Mouse (Mus musculus): ENCODE results near the gene Mc3r.

The Mc3r gene

DNA sequence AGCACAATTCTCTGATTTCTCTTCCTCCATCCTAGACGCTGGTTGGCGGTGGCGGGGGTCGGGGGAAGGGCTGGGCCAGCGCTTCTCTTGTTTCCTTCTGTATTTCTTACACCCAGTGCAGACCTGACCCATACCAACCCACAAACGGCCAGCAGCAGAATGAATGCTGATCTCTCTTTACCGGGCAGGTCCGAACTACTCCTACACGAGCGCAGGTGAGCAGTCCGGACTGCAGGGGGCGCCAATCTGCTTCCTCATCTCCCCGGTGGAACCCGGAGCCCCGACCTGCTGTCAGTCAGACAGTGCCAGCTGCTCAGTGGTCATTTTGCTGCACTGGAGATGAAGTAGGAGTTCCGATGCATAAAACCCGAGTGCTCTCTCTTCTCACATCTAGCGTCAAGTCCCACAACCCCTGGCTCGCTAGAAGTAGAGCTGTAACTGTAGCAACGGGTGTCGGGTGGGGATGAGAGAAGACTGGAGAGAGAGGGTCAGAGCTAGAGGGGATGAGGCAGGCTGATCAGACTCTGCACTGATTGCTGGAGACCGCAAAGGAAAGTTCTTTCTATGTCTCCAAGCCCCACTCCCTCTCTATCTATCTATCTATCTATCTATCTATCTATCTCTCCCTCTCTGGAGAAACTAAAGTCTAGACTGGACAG lies at the start of gene Mc3r:
Gene Mc3r (plus strand): TSS at position 387 of the 659 bp plus-strand sequence.
- in situ Hi-C loops (cut with MboI; ENCODE audit: low pct_unique_long_range_greater_than_20kb in 1 of 2, low sequenced_read_pairs in 2 of 2, unreplicated experiment in 1 of 2): loop anchor here in 1 of 2 experiments (5.0 to 25.0 kb wide), 3 partner anchors 74 to 539 kb away; partner anchors contain the start of gene Rtf2

- in situ Hi-C loops (cut with MboI; ENCODE audit: low pct_unique_long_range_greater_than_20kb in 1 of 2, low sequenced_read_pairs in 2 of 2, unreplicated experiment in 1 of 2): no loop called here
These were observed 46.1 kb upstream of the Mc3r start for GRCm38 (mm10) chr2:172201998-172202780.

- in situ Hi-C loops (cut with MboI; ENCODE audit: low pct_unique_long_range_greater_than_20kb in 1 of 2, low sequenced_read_pairs in 2 of 2, unreplicated experiment in 1 of 2): no loop called here
These were observed 41.3 kb upstream of the Mc3r start for GRCm38 (mm10) chr2:172207003-172207402.

DNA sequence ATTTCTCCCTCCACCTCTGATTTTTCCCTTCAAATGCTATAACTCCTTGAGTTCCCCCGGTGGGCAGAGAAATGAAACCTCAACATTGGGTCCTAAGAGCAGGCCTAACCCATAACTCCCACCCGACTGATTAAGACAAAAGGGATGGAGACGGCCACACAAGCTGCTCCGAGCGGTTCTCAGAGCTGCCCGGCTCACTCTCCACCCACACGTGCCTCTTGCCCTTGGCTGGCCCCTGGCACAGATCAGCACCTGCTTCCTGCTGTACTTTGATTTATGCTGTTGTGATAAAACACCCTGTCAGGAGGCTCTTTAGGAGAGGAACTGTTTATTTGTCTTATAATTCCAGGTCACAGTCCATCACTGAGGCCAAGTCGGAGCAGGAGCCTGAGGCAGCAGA lies 34.8 kb upstream of the Mc3r start:
- in situ Hi-C loops (cut with MboI; ENCODE audit: low pct_unique_long_range_greater_than_20kb in 1 of 2, low sequenced_read_pairs in 2 of 2, unreplicated experiment in 1 of 2): no loop called here

DNA sequence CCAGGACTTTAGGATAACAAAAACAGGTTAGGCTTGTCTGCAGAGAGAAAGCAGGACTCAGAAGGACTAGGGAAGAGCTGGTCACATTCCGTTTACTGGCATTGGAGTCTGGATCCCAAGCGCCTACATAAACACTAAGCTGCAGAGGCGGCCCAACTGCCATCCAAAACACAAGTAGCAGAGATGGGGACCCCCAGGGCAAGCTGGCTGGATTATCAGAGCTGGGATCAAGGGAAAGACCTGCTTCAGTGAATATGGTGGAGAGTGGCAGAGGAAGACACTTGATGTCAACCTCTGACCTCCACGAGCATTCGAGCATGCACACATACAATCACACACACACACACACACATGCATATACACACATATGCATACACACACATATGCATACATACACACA lies 34.0 kb upstream of the Mc3r start:
- in situ Hi-C loops (cut with MboI; ENCODE audit: low pct_unique_long_range_greater_than_20kb in 1 of 2, low sequenced_read_pairs in 2 of 2, unreplicated experiment in 1 of 2): no loop called here

DNA sequence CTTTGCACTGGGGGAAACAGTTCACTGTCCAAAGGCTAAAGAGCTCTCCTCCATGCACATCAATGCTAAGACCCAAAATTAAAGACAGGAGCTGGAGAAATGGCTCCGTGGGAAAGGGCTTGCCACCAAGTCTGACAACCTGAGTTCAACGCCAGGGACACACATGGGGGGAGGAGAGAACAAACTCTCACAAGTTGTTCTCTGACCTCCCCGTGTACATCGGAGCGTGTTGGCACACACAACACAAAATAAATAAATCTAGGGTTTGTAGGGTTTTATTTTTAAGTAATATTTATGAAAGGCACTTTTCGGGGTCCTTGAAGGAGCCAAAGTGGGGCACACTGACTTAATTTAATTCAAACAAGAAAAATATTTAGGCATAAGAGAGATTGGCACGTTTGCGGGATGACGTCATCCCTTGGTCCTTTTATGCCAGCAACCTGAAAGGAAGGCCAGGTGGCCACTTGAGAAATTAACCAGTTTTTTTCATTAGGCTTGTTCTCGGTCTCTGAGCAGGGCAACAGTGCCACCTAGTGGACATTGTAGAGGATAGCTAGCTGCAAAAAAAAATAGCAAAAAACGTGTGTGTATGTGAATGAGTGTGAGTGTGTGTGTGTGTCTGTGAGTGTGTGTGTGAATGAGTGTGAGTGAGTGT lies 32.7 kb upstream of the Mc3r start:
- in situ Hi-C loops (cut with MboI; ENCODE audit: low pct_unique_long_range_greater_than_20kb in 1 of 2, low sequenced_read_pairs in 2 of 2, unreplicated experiment in 1 of 2): no loop called here

GRCm38 (mm10) chr2:172216163-172216915 lies 32.0 kb upstream of the Mc3r start:
- in situ Hi-C loops (cut with MboI; ENCODE audit: low pct_unique_long_range_greater_than_20kb in 1 of 2, low sequenced_read_pairs in 2 of 2, unreplicated experiment in 1 of 2): no loop called here

GRCm38 (mm10) chr2:172217886-172218285 lies 30.4 kb upstream of the Mc3r start:
- in situ Hi-C loops (cut with MboI; ENCODE audit: low pct_unique_long_range_greater_than_20kb in 1 of 2, low sequenced_read_pairs in 2 of 2, unreplicated experiment in 1 of 2): no loop called here

- in situ Hi-C loops (cut with MboI; ENCODE audit: low pct_unique_long_range_greater_than_20kb in 1 of 2, low sequenced_read_pairs in 2 of 2, unreplicated experiment in 1 of 2): no loop called here
These were observed 29.1 kb upstream of the Mc3r start for GRCm38 (mm10) chr2:172219186-172219585.

- in situ Hi-C loops (cut with MboI; ENCODE audit: low pct_unique_long_range_greater_than_20kb in 1 of 2, low sequenced_read_pairs in 2 of 2, unreplicated experiment in 1 of 2): loop anchor here in 1 of 2 experiments (10.0 kb wide), 1 partner anchor 123 kb away; the partner anchor contains the start of gene Fam210b
These were observed 26.5 kb upstream of the Mc3r start for GRCm38 (mm10) chr2:172221656-172222393.

DNA sequence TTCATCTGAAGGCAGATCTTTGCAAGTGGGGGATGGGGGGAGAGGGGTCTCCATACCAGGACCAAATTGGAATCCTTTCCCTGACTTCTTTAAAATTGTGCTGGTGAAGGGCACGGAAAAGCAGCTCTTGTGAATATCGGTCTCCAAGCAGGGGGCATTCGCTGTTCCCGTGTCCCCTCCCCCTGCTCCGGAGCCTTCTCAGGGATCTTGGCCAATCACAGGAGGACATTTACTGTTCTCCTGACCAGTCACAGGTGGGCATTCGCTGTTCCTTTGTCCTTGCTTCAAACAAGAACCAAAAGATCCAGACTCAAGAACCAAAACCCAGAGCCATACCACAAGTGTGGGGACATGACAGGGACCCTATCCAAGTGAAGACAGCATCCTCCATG lies 25.9 kb upstream of the Mc3r start:
- in situ Hi-C loops (cut with MboI; ENCODE audit: low pct_unique_long_range_greater_than_20kb in 1 of 2, low sequenced_read_pairs in 2 of 2, unreplicated experiment in 1 of 2): loop anchor here in 1 of 2 experiments (10.0 kb wide), 1 partner anchor 122 kb away; the partner anchor contains the start of gene Fam210b

DNA sequence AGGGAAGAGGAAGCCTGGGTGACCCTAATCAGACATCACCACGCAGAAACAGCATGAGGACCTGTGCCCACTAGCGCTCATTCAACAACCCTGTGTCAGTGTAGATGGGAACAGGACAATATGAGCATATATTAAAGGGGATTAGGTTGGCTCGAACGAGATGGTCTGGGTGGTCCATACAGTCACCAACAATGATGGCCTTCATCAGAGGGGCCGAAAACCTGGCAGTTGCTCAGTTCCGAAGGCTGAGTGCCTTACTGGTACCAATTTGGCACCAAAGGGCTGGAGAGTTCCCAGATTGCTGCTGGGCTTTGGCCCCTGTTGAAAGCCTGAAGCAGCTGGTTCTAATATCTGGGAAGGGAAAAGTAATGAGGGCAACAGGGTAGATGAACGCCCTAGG lies 25.4 kb upstream of the Mc3r start:
- in situ Hi-C loops (cut with MboI; ENCODE audit: low pct_unique_long_range_greater_than_20kb in 1 of 2, low sequenced_read_pairs in 2 of 2, unreplicated experiment in 1 of 2): loop anchor here in 1 of 2 experiments (10.0 kb wide), 1 partner anchor 122 kb away; the partner anchor contains the start of gene Fam210b

GRCm38 (mm10) chr2:172223451-172224200 lies 24.7 kb upstream of the Mc3r start:
- in situ Hi-C loops (cut with MboI; ENCODE audit: low pct_unique_long_range_greater_than_20kb in 1 of 2, low sequenced_read_pairs in 2 of 2, unreplicated experiment in 1 of 2): loop anchor here in 1 of 2 experiments (10.0 kb wide), 1 partner anchor 121 kb away; the partner anchor contains the start of gene Fam210b

- in situ Hi-C loops (cut with MboI; ENCODE audit: low pct_unique_long_range_greater_than_20kb in 1 of 2, low sequenced_read_pairs in 2 of 2, unreplicated experiment in 1 of 2): loop anchor here (5.0 to 25.0 kb wide), 4 partner anchors 95 to 560 kb away; partner anchors contain the start of genes Fam210b (in 1 of the 2) and Rtf2 (in 1 of the 2)
These were observed 21.3 kb upstream of the Mc3r start for GRCm38 (mm10) chr2:172226945-172227344.

DNA sequence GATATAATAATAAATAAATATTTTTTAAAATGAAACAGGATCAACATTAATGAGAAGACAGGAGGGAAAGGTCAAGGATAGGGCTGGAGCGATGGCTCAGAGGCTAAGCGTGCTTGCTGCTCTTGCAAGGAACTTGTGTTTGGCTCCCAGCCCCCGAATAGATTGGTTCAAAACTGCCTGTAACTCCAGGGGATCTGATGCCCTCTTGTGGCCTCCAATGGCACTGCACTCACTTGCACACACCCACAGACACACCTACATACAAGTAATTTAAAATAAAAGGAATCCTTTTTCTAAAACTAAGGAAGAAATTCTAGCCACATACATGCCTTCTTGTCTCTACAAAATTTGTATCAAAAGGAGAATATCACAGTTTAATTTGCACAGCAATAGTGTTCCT lies 20.5 kb upstream of the Mc3r start:
- in situ Hi-C loops (cut with MboI; ENCODE audit: low pct_unique_long_range_greater_than_20kb in 1 of 2, low sequenced_read_pairs in 2 of 2, unreplicated experiment in 1 of 2): loop anchor here (5.0 to 25.0 kb wide), 4 partner anchors 94 to 559 kb away; partner anchors contain the start of genes Fam210b (in 1 of the 2) and Rtf2 (in 1 of the 2)

- in situ Hi-C loops (cut with MboI; ENCODE audit: low pct_unique_long_range_greater_than_20kb in 1 of 2, low sequenced_read_pairs in 2 of 2, unreplicated experiment in 1 of 2): loop anchor here (5.0 to 25.0 kb wide), 4 partner anchors 93 to 558 kb away; partner anchors contain the start of genes Fam210b (in 1 of the 2) and Rtf2 (in 1 of the 2)
These were observed 19.1 kb upstream of the Mc3r start for GRCm38 (mm10) chr2:172229190-172229589.

DNA sequence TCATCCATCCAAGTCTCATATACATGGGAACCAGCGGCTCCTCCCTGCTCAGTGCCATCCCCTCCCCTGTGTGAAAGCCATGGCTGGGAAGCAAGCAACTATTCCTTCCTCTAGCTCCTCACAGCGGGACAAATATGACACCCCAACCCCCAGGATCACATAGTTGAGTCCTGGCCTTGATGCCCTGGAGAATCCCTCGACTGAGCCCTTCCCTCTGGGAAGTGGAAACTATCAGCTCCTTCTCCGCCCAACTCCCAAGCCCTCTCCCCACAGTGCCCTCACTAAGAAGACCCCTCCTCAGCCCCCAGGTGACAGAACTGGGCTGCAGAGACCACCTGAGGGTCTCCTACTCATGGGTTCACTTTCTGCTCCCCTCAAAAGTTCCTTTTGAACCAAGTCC lies 18.2 kb upstream of the Mc3r start:
- in situ Hi-C loops (cut with MboI; ENCODE audit: low pct_unique_long_range_greater_than_20kb in 1 of 2, low sequenced_read_pairs in 2 of 2, unreplicated experiment in 1 of 2): loop anchor here in 1 of 2 experiments (25.0 kb wide), 2 partner anchors 207 to 557 kb away; partner anchors contain the start of gene Rtf2

Measured in mouse embryonic stem cell (cell line).